Mouse (Mus musculus): ENCODE measurements around the gene St6galnac5. TPM values are rescaled to one million over a fixed set of nuclear protein-coding genes. Genes with fewer than 3 reads are reported as not detected.
"Not testable (repeated sequence)": the region's sequence is repeated elsewhere in the genome, so short reads cannot be mapped to it uniquely, and the experiment has no call there.

Gene St6galnac5
- total RNA-seq, 1 experiment from 2014 or later, result 0.70 TPM

DNA sequence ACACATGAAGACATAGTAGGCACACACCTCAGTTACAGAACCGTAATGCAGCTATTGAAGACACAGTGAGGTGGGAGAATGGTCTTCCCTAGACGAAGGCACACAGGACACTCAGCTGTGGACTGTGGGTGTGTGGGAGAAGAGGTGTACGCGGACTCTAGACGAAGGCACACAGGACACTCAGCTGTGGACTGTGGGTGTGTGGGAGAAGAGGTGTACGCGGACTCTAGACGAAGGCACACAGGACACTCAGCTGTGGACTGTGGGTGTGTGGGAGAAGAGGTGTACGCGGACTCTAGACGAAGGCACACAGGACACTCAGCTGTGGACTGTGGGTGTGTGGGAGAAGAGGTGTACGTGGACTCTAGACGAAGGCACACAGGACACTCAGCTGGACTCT lies 197.7 kb downstream of the St6galnac5 start:
- DNase-seq, result not testable (repeated sequence)

DNA sequence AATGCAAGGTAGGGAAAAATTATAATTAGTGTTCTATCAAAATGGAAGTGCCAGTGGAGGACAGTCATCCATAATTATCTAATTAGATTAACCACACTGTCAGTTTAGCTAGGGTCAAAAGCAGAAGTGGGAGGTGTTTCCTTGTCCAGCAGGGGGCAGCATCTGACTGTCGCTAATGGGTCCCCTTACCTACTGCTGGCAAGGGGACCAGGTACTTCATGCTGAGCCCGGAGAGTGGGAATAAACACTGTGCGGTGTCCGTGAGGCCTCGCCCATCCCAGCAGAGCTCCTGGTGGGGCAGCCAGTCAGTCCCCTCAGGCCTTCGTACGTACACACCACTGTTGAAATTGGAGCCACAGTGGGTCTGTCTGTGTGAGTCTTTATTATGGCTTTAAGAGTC lies 198.3 kb downstream of the St6galnac5 start:
- DNase-seq, result peak; percentile 83

DNA sequence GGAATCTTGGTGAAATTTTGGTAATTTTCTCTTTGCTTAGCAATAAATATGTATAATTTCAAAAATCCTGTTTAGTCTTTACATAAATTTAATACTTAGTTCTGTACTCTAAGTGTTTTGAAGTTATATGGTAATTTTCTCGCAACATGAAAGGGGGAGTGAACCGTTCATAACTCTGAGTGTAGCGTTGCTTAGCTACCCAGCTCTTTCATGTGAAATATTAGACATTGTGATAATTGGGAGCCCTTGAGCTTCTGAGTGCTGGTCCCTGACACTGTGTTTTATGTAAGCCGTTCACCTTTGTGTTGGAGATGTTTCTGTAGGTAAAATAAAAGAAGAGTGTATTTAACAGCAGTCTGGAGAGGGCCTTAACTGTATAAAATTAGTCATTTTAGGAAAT lies 202.2 kb downstream of the St6galnac5 start:
- no peak for DNase-seq

DNA sequence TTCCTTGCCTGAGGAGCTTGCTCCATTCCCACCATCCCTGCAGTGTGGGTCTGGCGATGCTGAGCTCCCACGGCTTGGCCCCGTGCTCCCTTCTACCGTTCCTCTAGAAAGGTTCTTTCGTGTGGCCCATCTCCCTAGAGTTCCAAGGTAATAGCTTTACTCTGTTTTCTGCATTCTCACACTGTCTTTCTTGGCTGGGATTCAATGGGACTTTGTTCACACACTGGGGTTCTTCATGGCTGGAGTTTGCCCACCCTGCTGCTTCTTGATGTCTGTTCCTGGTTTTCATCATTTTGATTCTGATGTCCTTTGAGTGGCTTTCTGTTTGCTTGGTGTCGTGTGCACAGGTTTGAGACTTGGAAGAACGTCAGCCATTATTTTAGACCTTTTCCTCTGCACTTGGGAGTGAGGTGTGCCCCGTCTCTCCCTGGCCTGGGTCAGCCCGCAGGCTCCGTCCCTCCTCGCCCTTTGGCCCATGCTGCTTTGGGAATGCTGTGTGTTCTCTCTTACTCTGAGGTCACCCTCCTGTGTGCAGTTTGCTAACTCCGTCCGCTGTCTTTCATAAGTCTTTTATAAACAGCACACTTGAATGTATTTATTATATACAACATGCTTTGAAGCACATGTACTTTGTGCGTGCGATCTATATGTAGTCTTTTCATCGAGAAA lies 205.0 kb downstream of the St6galnac5 start:
- no peak for DNase-seq

DNA sequence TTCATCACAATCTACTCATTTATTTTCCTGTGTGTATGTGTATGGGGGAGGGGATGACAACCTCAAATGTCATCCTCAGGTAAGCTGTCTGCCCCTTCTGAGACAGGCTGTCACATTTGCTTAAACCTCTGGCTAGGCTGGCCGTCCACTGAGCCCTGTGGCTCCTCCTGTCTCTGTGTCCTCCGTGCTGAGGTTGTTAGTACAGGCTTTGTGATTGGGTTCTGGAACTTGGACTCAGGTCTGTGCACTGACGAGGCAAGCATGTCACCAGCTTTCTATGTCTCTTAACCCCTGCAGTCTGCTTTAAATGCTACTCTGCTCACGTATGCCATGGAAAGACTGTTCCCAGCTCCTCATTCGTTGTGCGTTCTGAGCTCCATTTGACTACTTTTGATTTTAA lies 205.7 kb downstream of the St6galnac5 start:
- no peak for DNase-seq

DNA sequence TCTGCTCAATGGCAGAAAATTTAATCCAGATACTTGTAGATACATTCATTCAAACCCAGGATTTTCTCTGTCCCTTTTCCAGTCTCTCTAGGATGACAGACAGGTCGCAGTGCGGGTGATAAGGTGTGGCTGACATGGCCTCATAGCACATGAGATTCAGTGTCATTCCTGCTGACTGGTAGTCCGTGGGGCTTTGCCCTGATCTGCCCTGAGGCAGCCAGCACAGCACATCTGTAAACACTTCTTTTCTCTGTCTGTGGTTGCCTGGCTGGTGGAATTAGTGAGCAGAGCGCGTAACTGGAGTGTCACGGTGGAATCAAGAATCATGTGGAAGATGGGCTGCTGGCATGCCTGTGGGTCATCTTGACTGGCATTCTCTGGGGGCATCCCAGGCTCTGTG lies 212.0 kb downstream of the St6galnac5 start:
- DNase-seq, result no peak

DNA sequence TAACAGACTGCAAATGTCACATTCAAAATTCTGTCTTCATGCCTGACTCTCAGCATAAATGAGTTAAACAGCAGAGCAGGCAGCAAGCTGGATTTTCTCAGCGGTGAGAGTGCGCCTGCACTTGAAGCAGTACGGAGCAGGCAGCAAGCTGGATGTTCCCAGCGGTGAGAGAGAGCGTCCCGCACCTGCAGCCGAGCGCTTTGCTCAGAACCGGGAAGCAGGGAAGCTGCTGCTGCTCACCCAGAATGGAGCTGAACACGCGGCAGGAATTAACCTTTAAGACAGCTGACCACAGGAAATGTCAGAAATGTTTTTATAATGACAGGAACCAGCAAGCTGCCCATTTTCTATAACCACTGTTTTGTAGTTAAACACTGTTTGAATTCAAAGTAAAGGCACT lies 214.6 kb downstream of the St6galnac5 start:
- no peak for DNase-seq
